Mouse (Mus musculus) forebrain, postnatal 0 days (tissue): ENCODE measurements at regions not wholly inside any gene's neighbourhood (a gene's known extent, or its start where the extent isn't known, plus 50 kb on each side); places are given as distances from the start of the nearest gene placed in this dataset.

ENCODE experiments used
- ATAC-seq: fragments of 200-750 bp; cut with Nextera tagmentation; 2 replicates; pipeline ENCODE4 v1.8.0; 2017; ENCODE audit warnings: mild to moderate bottlenecking, moderate library complexity
- DNase-seq: peaks from one replicate; pipeline ENCODE4 v3.0.0-alpha.2; 2015
- H3K27ac ChIP-seq: fragments of 300-500 bp; sonication (generic); 2 replicates; pipeline ENCODE4 v1.5.1; 2014; ENCODE audit warnings: low read depth, mild to moderate bottlenecking, antibody characterized with exemption, low read length, moderate library complexity, mixed read lengths
- H3K27me3 ChIP-seq: fragments of 300-500 bp; sonication (generic); 2 replicates; pipeline ENCODE4 v1.6.1; 2014; ENCODE audit warnings: mild to moderate bottlenecking, low read length, mixed read lengths; ENCODE audit not compliant: insufficient read depth
- H3K36me3 ChIP-seq: fragments of 300-500 bp; sonication (generic); 2 replicates; pipeline ENCODE4 v1.6.1; 2014; ENCODE audit warnings: mild to moderate bottlenecking, moderate library complexity; ENCODE audit not compliant: insufficient read depth
- H3K4me1 ChIP-seq: fragments of 300-500 bp; sonication (generic); 2 replicates; pipeline ENCODE4 v1.6.1; 2014; ENCODE audit warnings: antibody characterized with exemption; ENCODE audit not compliant: insufficient read depth
- H3K4me2 ChIP-seq: fragments of 300-500 bp; sonication (generic); 2 replicates; pipeline ENCODE4 v1.6.1; 2014; ENCODE audit warnings: low read depth, mild to moderate bottlenecking, moderate library complexity
- H3K4me3 ChIP-seq: fragments of 300-500 bp; sonication (generic); 2 replicates; pipeline ENCODE4 v1.5.1; 2014; ENCODE audit warnings: low read depth, low read length, mixed read lengths
- H3K9ac ChIP-seq: fragments of 300-500 bp; sonication (generic); 2 replicates; pipeline ENCODE4 v1.6.1; 2014; ENCODE audit warnings: mild to moderate bottlenecking
- H3K9me3 ChIP-seq: fragments of 300-500 bp; sonication (generic); 2 replicates; pipeline ENCODE4 v1.6.1; 2016; ENCODE audit warnings: low read length
- CTCF ChIP-seq: sonication (generic); IDR thresholded peaks from 2 replicates; pipeline ENCODE4 v1.5.1; 2016; ENCODE audit warnings: antibody characterized with exemption, control low read depth, low read depth
- WGBS: fragments of 180-500 bp; shearing (Covaris S2); extraction: QIAGEN DNeasy Blood & Tissue Kit; methylation state at CpG from one replicate; pipeline ENCODE4 v1.1.7; 2014; 5-methylcytosine and 5-hydroxymethylcytosine counted together

DNA sequence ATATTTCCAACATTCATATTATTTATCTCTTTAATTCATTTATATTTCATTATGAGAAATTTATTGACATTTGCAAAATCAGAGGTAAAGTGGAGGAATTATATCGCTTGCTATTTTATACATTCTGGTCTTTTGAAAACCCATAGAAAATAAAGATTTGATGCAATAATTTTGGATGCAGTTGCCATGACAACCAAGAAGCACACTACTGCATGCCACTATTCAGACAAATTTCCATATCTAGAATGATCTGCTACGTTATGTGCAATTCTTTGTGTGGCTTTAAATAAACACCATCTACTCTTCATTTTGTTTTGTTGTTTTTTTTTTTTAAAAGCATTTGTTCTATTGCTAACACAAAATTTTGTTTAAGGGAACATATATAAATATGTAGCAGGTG, 474.4 kb downstream of the Pcdh18 start:
- no peak overlapping the region for H3K4me2 ChIP-seq
- no peaks in the 10 kb centered on the region for H3K9me3 ChIP-seq
- no peak for TF ChIP-seq CTCF
- 39% methylated on average over 2 of the region's 2 CpGs for WGBS
- H3K27me3 ChIP-seq = no peaks in the 10 kb centered on the region
- H3K4me1 ChIP-seq = no peaks in the 10 kb centered on the region
- H3K27ac ChIP-seq = no peak overlapping the region
- H3K4me3 ChIP-seq = no peak overlapping the region
- ATAC-seq (peak; percentile 85), DNase-seq (peak; percentile 66)
- no peaks in the 10 kb centered on the region for H3K36me3 ChIP-seq
- H3K9ac ChIP-seq = no peak overlapping the region

DNA sequence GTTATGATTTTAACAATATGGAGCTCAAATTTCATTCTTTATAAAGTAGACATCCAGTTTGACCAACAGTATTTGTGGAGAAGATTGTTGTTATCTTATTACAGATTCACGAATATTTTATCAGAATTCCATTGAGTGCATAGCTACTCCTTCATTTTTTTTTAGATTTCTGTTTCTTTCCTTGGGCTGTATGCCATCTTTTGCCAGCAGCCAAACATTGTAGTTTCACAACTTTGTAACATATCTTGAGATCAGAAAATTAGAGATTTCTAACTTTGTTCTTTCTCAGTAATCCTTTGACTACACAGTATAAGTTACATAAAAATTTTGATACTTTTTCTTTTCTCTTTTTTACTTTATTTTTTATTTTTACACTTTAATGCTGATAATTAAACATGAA, 478.8 kb downstream of the Pcdh18 start:
- Histone ChIP-seq H3K4me3 (no peak overlapping the region), H3K4me2 (no peak overlapping the region), H3K9ac (no peak overlapping the region), H3K9me3 (no peaks in the 10 kb centered on the region), H3K27me3 (no peaks in the 10 kb centered on the region), H3K4me1 (no peaks in the 10 kb centered on the region), H3K27ac (no peak overlapping the region), H3K36me3 (no peaks in the 10 kb centered on the region)
- no peak for TF ChIP-seq CTCF
- ATAC-seq (no peak), DNase-seq (no peak)
- 94% methylated on average over 1 of the region's 1 CpGs for WGBS

DNA sequence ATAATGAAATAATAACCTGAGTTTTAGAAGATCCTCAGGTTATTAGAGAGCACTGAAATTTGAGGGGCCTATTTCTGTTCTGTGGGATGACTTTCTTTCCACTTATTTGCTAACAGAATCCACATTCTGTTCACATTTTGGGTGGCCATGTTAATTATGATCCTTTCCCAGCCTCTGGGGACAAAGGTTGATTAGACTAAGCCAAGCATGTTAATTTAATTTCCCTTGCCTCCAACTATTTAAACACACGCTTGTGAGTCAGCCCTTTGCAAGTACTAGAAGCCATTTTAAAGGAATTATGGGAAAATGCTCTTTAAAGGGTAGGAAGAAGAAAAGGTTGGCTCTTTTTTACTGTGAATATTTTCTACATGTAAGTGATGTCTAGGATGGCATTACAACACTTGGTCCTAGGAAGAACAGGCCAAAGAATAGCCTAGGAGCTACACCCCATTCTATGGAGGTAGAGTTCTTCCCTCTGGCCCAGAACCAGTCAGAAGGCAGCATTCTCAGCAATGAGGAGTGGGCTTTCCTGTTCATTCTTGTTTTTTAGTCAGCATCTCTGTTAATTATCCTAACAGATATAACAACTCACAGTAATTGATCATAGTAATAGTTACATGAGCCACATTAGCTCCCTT, 482.7 kb downstream of the Pcdh18 start:
- no peak overlapping the region for H3K4me3 ChIP-seq
- no peaks in the 10 kb centered on the region for H3K36me3 ChIP-seq
- no peak overlapping the region for H3K4me2 ChIP-seq
- 20% methylated on average over 1 of the region's 1 CpGs for WGBS
- H3K9ac ChIP-seq = no peak overlapping the region
- H3K4me1 ChIP-seq = no peaks in the 10 kb centered on the region
- TF ChIP-seq CTCF = no peak
- no peaks in the 10 kb centered on the region for H3K27me3 ChIP-seq
- DNase-seq = no peak
- no peak for ATAC-seq
- H3K27ac ChIP-seq = no peak overlapping the region
- no peaks in the 10 kb centered on the region for H3K9me3 ChIP-seq

DNA sequence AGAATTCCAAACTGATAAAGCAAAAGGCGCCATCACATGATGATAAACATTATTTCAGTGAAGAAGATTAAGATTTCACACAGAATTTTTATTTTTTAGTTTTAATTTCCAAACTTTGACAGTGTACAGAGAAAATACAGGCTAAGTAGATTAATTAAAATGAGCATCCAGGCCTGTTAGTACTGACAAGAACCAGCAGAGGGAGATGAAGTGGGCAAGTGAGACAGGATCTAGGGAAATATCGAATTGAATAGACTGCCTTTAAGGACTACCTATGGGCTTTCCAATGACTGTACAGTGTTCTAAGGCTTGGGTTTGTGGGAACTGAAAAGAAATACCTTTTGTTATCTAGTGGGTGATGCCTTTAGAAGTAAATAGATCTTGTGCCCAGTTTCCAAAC, 491.1 kb downstream of the Pcdh18 start:
- peak; percentile 66 for TF ChIP-seq CTCF
- ATAC-seq (no peak), DNase-seq (peak; percentile 29)
- Histone ChIP-seq H3K9ac (no peak overlapping the region), H3K4me3 (no peak overlapping the region), H3K27me3 (no peaks in the 10 kb centered on the region), H3K36me3 (no peaks in the 10 kb centered on the region), H3K9me3 (no peaks in the 10 kb centered on the region), H3K4me2 (no peak overlapping the region), H3K4me1 (no peaks in the 10 kb centered on the region), H3K27ac (no peak overlapping the region)
- 68% methylated on average over 2 of the region's 2 CpGs for whole genome bisulfite sequencing
